Mouse (Mus musculus): ENCODE measurements around the gene Arl16. TPM values are rescaled to one million over a fixed set of nuclear protein-coding genes. Genes with fewer than 3 reads are reported as not detected.

Gene Arl16
- total and polyA plus RNA-seq, 2 experiments from 2014 or later = 67.2 to 73.0 TPM

GRCm38 (mm10) chr11:120509940-120510339, 42.5 kb upstream of the Arl16 start:
- 37% methylated on average over 4 of the region's 4 CpGs for WGBS
- no peak overlapping the region for H3K4me2 ChIP-seq (ENCODE audit: low read depth, low read length)

GRCm38 (mm10) chr11:120508290-120508870, 41.0 kb upstream of the Arl16 start:
- WGBS = 77% methylated on average over 9 of the region's 9 CpGs
- H3K4me2 ChIP-seq (ENCODE audit: low read depth, low read length) = no peak overlapping the region
- no peak overlapping the region for H3K9ac ChIP-seq (replicated peaks; ENCODE audit: low read length)

More at GRCm38 (mm10) chr11:120509940-120510339, 42.5 kb upstream of the Arl16 start:
- TF ChIP-seq CTCF (IDR thresholded peaks at IDR 0.05; ENCODE audit: low read depth) = no peak
- Histone ChIP-seq H3K36me3 (ENCODE audit: insufficient read depth, low read length) (no peaks in the 10 kb centered on the region), H3K27me3 (ENCODE audit: insufficient read depth, low read length) (no peaks in the 10 kb centered on the region), H3K4me1 (ENCODE audit: insufficient read depth, low read length) (no peaks in the 10 kb centered on the region), H3K9ac (replicated peaks; ENCODE audit: low read length) (no peak overlapping the region), H3K27ac (no peak overlapping the region), H3K9me3 (ENCODE audit: low read length) (no peaks in the 10 kb centered on the region), H3K4me3 (ENCODE audit: low read length) (no peak overlapping the region)
- ATAC-seq (no peak), DNase-seq (ENCODE audit: low spot score) (no peak)

DNA sequence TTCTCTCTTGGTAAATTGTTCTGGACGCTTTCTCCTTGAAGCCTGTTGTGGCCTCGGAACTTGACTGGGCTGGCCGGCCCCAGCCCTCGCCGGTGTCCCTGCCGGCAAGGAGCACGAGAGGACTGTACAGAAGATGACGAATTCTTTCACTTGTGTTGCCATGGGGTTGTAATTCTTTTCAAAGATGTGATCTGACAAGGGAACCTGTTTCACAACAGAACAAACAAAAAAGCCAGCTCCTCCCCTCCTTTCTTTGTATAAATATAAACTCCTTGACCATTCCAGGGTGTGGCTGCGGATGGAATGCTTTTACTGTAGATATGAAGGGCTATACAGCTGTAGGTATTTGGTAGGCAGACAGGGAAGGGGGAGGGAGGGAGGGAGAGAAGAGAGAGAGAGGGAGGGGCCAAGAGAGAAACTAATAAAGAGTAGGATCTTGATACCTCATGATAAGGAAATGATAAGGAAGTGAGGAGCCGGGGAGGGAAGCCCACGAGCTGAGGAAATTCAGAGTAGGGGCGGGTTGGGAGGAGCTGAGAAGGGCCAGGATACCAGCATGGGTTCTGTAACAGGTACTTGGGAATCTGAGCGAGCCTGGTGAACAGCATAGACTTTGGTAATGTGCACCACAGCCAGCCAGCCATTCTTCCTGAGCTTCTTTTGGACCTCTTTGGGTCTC, 40.3 kb upstream of the Arl16 start:
- DNase-seq (ENCODE audit: low spot score) (no peak), ATAC-seq (no peak)
- WGBS = 75% methylated on average over 13 of the region's 13 CpGs
- H3K4me3 ChIP-seq (ENCODE audit: low read length) = no peak overlapping the region
- no peak overlapping the region for H3K27ac ChIP-seq
- H3K4me2 ChIP-seq (ENCODE audit: low read depth, low read length) = no peak overlapping the region
- no peaks in the 10 kb centered on the region for H3K9me3 ChIP-seq (ENCODE audit: low read length)
- no peaks in the 10 kb centered on the region for H3K4me1 ChIP-seq (ENCODE audit: insufficient read depth, low read length)
- H3K36me3 ChIP-seq (ENCODE audit: insufficient read depth, low read length) = no peaks in the 10 kb centered on the region
- H3K27me3 ChIP-seq (ENCODE audit: insufficient read depth, low read length) = no peaks in the 10 kb centered on the region
- TF ChIP-seq CTCF (IDR thresholded peaks at IDR 0.05; ENCODE audit: low read depth) = no peak
- H3K9ac ChIP-seq (replicated peaks; ENCODE audit: low read length) = no peak overlapping the region

More at GRCm38 (mm10) chr11:120508290-120508870, 41.0 kb upstream of the Arl16 start:
- H3K27me3 ChIP-seq (ENCODE audit: insufficient read depth, low read length) = no peaks in the 10 kb centered on the region
- ATAC-seq (no peak), DNase-seq (ENCODE audit: low spot score) (no peak)
- no peaks in the 10 kb centered on the region for H3K4me1 ChIP-seq (ENCODE audit: insufficient read depth, low read length)
- H3K4me3 ChIP-seq (ENCODE audit: low read length) = no peak overlapping the region
- no peaks in the 10 kb centered on the region for H3K36me3 ChIP-seq (ENCODE audit: insufficient read depth, low read length)
- H3K9me3 ChIP-seq (ENCODE audit: low read length) = no peaks in the 10 kb centered on the region
- H3K27ac ChIP-seq = no peak overlapping the region
- TF ChIP-seq CTCF (IDR thresholded peaks at IDR 0.05; ENCODE audit: low read depth) = no peak

- no peaks in the 10 kb centered on the region for H3K27me3 ChIP-seq (ENCODE audit: insufficient read depth, low read length)
- no peaks in the 10 kb centered on the region for H3K4me1 ChIP-seq (ENCODE audit: insufficient read depth, low read length)
- no peak overlapping the region for H3K4me3 ChIP-seq (ENCODE audit: low read length)
- peak; percentile 27 for DNase-seq (ENCODE audit: low spot score)
- ATAC-seq = no peak
- no peak overlapping the region for H3K27ac ChIP-seq
- no peaks in the 10 kb centered on the region for H3K36me3 ChIP-seq (ENCODE audit: insufficient read depth, low read length)
- H3K9ac ChIP-seq (replicated peaks; ENCODE audit: low read length) = no peak overlapping the region
- H3K9me3 ChIP-seq (ENCODE audit: low read length) = no peaks in the 10 kb centered on the region
- TF ChIP-seq CTCF (IDR thresholded peaks at IDR 0.05; ENCODE audit: low read depth) = peak; percentile 58
- 54% methylated on average over 4 of the region's 4 CpGs for WGBS
- H3K4me2 ChIP-seq (ENCODE audit: low read depth, low read length) = no peak overlapping the region
These were observed 39.5 kb upstream of the Arl16 start for GRCm38 (mm10) chr11:120506899-120507298.

DNA sequence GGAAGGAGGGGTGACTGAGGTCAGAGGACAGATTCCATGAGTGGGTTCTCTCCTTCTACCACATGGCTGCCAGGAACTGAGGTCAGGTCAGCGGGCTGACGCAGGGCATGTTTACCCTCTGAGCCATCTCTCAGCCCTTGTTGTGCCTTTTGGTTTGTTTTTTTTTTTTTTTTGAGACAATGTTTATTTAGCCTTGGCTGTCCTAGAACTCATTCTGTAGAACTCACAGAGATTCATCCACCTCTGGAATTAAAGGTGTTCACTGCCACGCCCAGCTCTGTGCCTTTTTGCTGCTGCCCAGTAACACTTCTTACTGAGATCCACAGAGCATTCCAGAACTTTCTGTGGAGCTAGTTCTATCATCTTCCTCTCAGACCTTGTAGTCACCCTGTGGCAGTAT, 38.3 kb upstream of the Arl16 start:
- 89% methylated on average over 3 of the region's 3 CpGs for WGBS
- Histone ChIP-seq H3K36me3 (ENCODE audit: insufficient read depth, low read length) (no peaks in the 10 kb centered on the region), H3K9me3 (ENCODE audit: low read length) (no peaks in the 10 kb centered on the region), H3K4me1 (ENCODE audit: insufficient read depth, low read length) (no peaks in the 10 kb centered on the region), H3K4me2 (ENCODE audit: low read depth, low read length) (no peak overlapping the region), H3K9ac (replicated peaks; ENCODE audit: low read length) (no peak overlapping the region), H3K27me3 (ENCODE audit: insufficient read depth, low read length) (no peaks in the 10 kb centered on the region), H3K4me3 (ENCODE audit: low read length) (no peak overlapping the region), H3K27ac (no peak overlapping the region)
- ATAC-seq (no peak), DNase-seq (ENCODE audit: low spot score) (no peak)
- TF ChIP-seq CTCF (IDR thresholded peaks at IDR 0.05; ENCODE audit: low read depth) = no peak

DNA sequence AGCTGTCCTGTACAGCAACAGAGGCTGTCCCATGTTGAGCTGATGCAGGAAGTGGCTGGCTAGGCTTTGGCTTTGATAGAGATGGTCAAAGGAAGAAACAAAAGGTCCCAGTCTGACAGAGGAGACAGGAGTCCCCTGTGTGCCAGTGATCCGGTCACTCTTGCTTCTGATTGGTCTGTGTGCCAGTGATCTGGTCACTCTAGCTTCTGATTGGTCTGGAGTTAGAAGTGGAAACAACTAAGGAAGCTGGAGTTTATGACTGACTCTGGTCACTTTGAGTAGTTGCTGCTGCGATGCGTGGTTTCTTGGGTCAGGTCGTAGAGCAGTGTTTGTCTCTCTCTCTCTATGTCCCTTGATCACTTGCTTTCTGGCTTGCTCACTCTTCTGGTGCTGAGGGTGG, 34.3 kb upstream of the Arl16 start:
- Histone ChIP-seq H3K9ac (replicated peaks; ENCODE audit: low read length) (no peak overlapping the region), H3K36me3 (ENCODE audit: insufficient read depth, low read length) (peaks cover 17% of the 10 kb centered on the region), H3K27me3 (ENCODE audit: insufficient read depth, low read length) (no peaks in the 10 kb centered on the region), H3K9me3 (ENCODE audit: low read length) (no peaks in the 10 kb centered on the region), H3K27ac (no peak overlapping the region), H3K4me3 (ENCODE audit: low read length) (no peak overlapping the region), H3K4me2 (ENCODE audit: low read depth, low read length) (no peak overlapping the region), H3K4me1 (ENCODE audit: insufficient read depth, low read length) (no peaks in the 10 kb centered on the region)
- WGBS = 95% methylated on average over 4 of the region's 4 CpGs
- DNase-seq (ENCODE audit: low spot score) (no peak), ATAC-seq (no peak)
- TF ChIP-seq CTCF (IDR thresholded peaks at IDR 0.05; ENCODE audit: low read depth) = no peak

DNA sequence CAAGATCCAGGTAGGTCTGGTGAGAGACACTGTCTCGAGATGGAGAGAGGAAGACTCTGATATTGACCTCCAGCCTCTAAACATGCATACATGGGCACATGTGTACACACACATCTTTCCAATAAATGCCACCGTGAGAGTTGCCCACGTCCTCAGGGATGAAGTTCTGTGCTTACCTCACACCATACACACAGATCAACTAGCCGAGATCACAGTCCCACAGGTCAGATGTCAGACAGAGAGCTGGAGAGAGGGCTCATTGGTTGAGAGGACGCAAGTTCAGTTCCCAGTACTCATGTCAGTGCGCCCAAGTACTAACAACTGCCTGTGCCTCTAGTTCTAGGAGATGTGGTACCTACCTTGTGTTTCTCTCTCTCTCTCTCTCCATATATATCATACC, 33.6 kb upstream of the Arl16 start:
- Histone ChIP-seq H3K27me3 (ENCODE audit: insufficient read depth, low read length) (no peaks in the 10 kb centered on the region), H3K4me2 (ENCODE audit: low read depth, low read length) (no peak overlapping the region), H3K4me1 (ENCODE audit: insufficient read depth, low read length) (no peaks in the 10 kb centered on the region), H3K36me3 (ENCODE audit: insufficient read depth, low read length) (peaks cover 22% of the 10 kb centered on the region), H3K9me3 (ENCODE audit: low read length) (no peaks in the 10 kb centered on the region), H3K27ac (no peak overlapping the region), H3K4me3 (ENCODE audit: low read length) (no peak overlapping the region), H3K9ac (replicated peaks; ENCODE audit: low read length) (no peak overlapping the region)
- no peak for ATAC-seq
- WGBS = 63% methylated on average over 6 of the region's 6 CpGs
- no peak for TF ChIP-seq CTCF (IDR thresholded peaks at IDR 0.05; ENCODE audit: low read depth)
- no peak for DNase-seq (ENCODE audit: low spot score)

Measured in hindbrain, postnatal 0 days (tissue).